Mouse (Mus musculus): Measurements from ENCODE around the gene Smim7. TPM values are rescaled to one million over a fixed set of nuclear protein-coding genes. Genes with fewer than 3 reads are reported as not detected.

The Smim7 gene
- polyA plus RNA-seq, 1 experiment from 2014 or later: 102 TPM

DNA sequence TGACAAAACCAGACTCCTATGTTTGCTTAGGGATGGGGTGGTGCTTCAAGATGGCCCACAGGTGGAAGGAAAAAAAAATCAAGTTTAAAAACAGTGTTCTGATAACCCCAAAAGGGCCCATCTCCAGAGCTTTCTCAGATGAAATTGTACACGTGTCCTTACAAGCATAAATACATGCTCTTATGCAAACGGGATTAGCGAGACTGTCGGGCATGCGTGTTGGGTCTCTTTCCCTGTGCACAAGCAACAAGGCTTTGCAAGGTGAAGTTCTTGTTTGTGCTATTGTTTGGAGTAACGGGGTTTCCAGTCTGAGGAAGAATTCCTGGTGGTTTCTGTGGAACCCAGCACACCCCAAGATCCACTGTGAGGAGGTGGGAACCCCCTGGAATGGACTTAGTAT, 2.6 kb upstream of the Smim7 start:
- Histone ChIP-seq H3K27me3 (no peaks in the 10 kb centered on the region), H3K4me2 (peak overlapping the region; percentile 70), H3K9me3 (replicated peaks) (no peaks in the 10 kb centered on the region), H3K4me3 (peak overlapping the region; percentile 62), H3K36me3 (peaks cover 9% of the 10 kb centered on the region), H3K27ac (0 out of 2 replicates have a peak overlapping the region, but pooled peaks have one; percentile 16), H3K9ac (peak overlapping the region; percentile 10; the same call in 1 of the 2 replicates), H3K4me1 (replicated peaks) (peaks cover 36% of the 10 kb centered on the region)
- 66% methylated on average over 6 of the region's 6 CpGs for WGBS
- no peak for ATAC-seq (replicated peaks; ENCODE audit: insufficient number of reproducible peaks, insufficient read depth, low FRiP score, low read depth)

DNA sequence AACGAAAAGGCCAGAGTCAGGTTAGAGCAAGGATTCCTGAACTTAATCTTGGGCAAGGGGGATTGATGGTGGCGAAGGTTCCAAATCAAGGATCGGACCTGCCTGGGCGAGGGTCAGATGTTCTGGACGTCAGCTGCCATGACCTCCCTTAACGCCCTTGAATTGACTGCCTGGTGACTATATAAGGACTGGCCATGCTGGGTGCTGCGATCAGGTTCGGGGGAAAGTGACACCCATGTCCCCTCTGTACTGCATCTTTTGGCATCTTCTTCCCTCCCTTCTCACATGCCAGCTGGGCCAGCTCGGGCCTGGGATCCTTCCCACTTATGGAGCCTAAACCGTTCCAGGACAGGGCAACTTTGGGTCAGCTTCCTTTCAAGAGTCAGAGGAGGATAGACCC, 1.6 kb upstream of the Smim7 start:
- Histone ChIP-seq H3K27ac (peak overlapping the region; percentile 97), H3K9ac (peak overlapping the region; percentile 72), H3K4me2 (peak overlapping the region; percentile 70), H3K27me3 (no peaks in the 10 kb centered on the region), H3K36me3 (peaks cover 19% of the 10 kb centered on the region), H3K4me3 (peak overlapping the region; percentile 62), H3K4me1 (replicated peaks) (peaks cover 27% of the 10 kb centered on the region), H3K9me3 (replicated peaks) (no peaks in the 10 kb centered on the region)
- no peak for ATAC-seq (replicated peaks; ENCODE audit: insufficient number of reproducible peaks, insufficient read depth, low FRiP score, low read depth)
- WGBS: 11% methylated on average over 10 of the region's 10 CpGs

DNA sequence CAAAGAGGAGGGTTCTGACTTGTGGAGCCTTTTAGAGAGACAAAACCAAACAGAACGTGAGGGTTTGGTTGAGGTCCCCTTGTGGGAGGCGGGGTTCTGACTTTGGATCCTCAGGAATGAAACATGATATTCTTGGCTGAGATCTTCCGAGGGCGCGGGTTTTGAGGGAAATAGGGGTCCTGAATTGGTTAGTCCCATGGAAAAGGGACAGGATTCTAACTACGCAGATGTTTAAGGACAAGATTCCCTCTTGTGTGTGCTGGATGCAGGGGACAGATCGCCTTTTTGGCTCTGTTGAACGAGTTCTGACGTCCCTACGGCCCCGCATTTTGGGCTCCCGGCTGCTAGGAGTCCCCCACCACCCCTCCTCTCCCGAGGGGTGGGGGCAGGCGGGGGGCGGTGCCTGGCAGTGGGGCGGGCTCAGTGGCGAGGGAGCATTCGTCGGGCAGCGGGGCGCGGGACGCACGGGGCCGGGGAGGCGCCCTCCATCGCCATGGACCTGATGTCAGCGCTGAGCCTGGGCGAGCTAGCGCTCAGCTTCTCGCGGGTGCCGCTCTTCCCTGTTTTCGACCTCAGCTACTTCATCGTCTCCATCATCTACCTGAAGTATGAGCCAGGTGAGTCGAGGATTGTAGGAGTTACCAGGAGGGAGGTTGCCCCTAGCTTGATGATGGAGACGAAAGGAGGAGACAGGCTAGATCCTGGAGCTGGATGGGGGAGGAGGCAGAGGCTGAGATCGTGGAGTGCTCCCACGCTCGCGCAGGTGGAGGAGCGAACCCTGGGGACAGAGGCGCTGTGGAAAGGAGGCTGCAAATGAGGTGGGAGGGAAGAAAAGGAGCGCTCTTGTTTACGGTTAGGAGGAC, 954 bp upstream of the Smim7 start, which contains the start of gene Tmem38a:
Gene Tmem38a, plus strand, starts transcription at position 445 of the 863 bp plus-strand sequence.
- peak within 1 kb of the TSS; percentile 72 for H3K9ac ChIP-seq
- H3K36me3 ChIP-seq: peaks cover 25% of the 10 kb centered on the region
- peak; percentile 51 for ATAC-seq (replicated peaks; ENCODE audit: insufficient number of reproducible peaks, insufficient read depth, low FRiP score, low read depth)
- peak within 1 kb of the TSS; percentile 70 for H3K4me2 ChIP-seq
- no peaks in the 10 kb centered on the region for H3K27me3 ChIP-seq
- WGBS: under 1% methylated on average over 43 of the region's 45 CpGs
- H3K4me1 ChIP-seq (replicated peaks): peaks cover 26% of the 10 kb centered on the region
- peak within 1 kb of the TSS; percentile 97 for H3K27ac ChIP-seq
- H3K9me3 ChIP-seq (replicated peaks): no peaks in the 10 kb centered on the region
- H3K4me3 ChIP-seq: peak within 1 kb of the TSS; percentile 62

DNA sequence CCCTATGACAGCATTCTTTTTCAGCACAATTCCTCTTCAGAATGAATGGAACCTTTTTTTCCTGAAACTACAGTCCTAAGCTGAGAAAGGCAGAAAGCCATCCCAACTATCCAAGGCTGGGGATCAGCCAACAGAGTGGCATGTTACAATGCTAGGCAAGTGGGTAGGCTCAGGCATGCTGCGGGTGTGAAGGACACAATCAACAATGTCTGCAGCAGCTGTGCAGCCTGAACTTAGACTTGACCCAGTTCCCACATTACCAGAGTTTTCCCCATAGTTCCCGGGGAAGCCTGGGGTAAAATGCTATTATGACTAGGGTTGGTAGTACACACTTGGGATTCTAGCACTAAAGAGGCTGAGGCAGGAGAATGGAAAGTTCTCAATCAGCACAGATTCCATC, 4.9 kb downstream of the Smim7 start:
- peaks cover 35% of the 10 kb centered on the region for H3K4me1 ChIP-seq (replicated peaks)
- peaks cover 56% of the 10 kb centered on the region for H3K36me3 ChIP-seq
- no peak overlapping the region for H3K4me3 ChIP-seq
- 89% methylated on average over 2 of the region's 2 CpGs for WGBS
- no peak for ATAC-seq (replicated peaks; ENCODE audit: insufficient number of reproducible peaks, insufficient read depth, low FRiP score, low read depth)
- H3K27ac ChIP-seq: no peak overlapping the region
- no peak overlapping the region for H3K4me2 ChIP-seq
- no peaks in the 10 kb centered on the region for H3K9me3 ChIP-seq (replicated peaks)
- H3K27me3 ChIP-seq: no peaks in the 10 kb centered on the region
- H3K9ac ChIP-seq: no peak overlapping the region

DNA sequence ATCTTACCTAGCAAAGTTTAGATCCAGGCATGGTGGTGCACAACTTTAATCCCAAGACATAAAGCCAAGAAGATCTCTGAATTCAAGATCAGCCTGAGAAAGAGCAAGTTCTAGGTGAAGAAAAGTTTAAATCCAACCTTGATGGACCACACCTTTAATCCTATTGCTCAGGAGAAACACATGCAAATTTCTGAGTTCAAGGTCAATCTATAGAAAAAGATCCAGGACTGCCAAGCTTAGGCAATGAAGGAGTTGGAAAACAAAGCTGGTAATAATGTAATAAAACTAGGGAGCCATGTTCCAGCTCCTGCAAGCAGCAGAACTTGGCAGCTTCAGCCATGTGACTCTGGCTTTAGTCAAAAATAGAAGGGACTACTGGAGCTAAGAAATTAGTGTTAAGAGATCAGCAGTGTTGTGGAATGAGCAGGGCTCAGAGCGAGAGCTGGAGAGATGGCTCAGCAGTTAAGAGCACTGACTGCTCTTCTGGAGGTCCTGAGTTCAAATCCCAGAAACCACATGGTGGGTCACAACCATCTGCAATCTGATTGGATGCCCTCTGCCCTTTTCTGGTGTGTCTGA, 9.7 kb downstream of the Smim7 start:
- 43% methylated on average over 1 of the region's 1 CpGs for WGBS
- Histone ChIP-seq H3K9me3 (replicated peaks) (no peaks in the 10 kb centered on the region), H3K4me1 (replicated peaks) (peaks cover 19% of the 10 kb centered on the region), H3K27ac (peak overlapping the region; percentile 70), H3K36me3 (peaks cover 39% of the 10 kb centered on the region), H3K27me3 (no peaks in the 10 kb centered on the region), H3K4me3 (no peak overlapping the region), H3K4me2 (no peak overlapping the region), H3K9ac (no peak overlapping the region)
- ATAC-seq (replicated peaks; ENCODE audit: insufficient number of reproducible peaks, insufficient read depth, low FRiP score, low read depth): 0 out of 2 replicates have a peak, but pooled peaks have one; percentile 31

DNA sequence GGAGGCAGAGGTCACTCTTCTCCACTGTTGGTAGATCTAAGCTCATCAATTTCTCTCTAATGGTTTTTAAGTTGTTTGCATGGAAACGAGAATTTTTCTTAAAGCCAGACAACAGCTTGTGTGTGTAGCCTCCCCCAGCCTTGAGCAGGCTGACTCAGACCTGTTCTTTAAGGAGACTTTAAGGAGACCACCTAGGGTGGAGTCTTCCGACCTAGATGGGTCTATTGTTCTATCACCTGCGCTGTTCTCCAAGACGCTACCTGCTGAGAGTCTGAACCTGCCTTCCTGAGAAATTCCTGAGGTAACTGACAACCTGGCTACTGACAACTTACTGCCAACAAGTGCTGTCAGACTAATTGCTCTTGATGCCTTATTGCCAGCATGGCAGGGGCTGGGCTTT, 15.1 kb downstream of the Smim7 start:
- WGBS: 61% methylated on average over 4 of the region's 4 CpGs
- ATAC-seq (replicated peaks; ENCODE audit: insufficient number of reproducible peaks, insufficient read depth, low FRiP score, low read depth): no peak
- Histone ChIP-seq H3K9ac (no peak overlapping the region), H3K36me3 (peaks cover 16% of the 10 kb centered on the region), H3K4me3 (no peak overlapping the region), H3K27me3 (no peaks in the 10 kb centered on the region), H3K9me3 (replicated peaks) (no peaks in the 10 kb centered on the region), H3K27ac (no peak overlapping the region), H3K4me2 (no peak overlapping the region), H3K4me1 (replicated peaks) (no peaks in the 10 kb centered on the region)

DNA sequence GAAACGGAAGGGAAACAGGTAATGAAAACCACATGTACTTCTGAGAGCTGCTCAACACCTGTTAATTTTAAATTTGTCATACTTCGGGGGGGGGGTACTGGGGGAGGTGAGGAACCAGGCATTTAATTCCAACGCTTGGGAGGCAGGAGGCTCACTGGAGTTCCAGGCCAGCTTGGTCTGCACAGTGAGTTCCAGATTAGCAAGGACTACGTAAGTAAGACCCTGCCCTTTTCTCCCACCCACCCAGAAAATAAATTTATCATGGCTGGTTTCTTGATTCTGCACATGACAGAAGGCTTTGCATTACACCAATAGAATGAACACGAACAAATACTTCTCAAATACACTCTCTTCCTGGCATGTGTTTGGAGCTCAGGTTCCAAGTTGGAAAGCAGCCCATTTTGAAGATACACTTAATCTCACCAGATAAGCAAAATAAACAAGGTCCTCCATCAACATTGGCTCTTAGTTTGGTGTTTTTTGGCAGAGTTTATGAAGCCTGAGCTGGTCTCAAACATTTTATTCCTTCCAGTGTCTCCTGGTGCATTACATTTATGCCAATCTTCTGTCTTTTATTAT, 21.5 kb downstream of the Smim7 start:
- Histone ChIP-seq H3K27ac (peak overlapping the region; percentile 98), H3K9ac (peak overlapping the region; percentile 87), H3K4me2 (peak overlapping the region; percentile 94), H3K36me3 (no peaks in the 10 kb centered on the region), H3K9me3 (replicated peaks) (no peaks in the 10 kb centered on the region), H3K4me3 (peak overlapping the region; percentile 89), H3K27me3 (no peaks in the 10 kb centered on the region), H3K4me1 (replicated peaks) (peaks cover 30% of the 10 kb centered on the region)
- WGBS: 4% methylated on average over 5 of the region's 5 CpGs
- ATAC-seq (replicated peaks; ENCODE audit: insufficient number of reproducible peaks, insufficient read depth, low FRiP score, low read depth): no peak

DNA sequence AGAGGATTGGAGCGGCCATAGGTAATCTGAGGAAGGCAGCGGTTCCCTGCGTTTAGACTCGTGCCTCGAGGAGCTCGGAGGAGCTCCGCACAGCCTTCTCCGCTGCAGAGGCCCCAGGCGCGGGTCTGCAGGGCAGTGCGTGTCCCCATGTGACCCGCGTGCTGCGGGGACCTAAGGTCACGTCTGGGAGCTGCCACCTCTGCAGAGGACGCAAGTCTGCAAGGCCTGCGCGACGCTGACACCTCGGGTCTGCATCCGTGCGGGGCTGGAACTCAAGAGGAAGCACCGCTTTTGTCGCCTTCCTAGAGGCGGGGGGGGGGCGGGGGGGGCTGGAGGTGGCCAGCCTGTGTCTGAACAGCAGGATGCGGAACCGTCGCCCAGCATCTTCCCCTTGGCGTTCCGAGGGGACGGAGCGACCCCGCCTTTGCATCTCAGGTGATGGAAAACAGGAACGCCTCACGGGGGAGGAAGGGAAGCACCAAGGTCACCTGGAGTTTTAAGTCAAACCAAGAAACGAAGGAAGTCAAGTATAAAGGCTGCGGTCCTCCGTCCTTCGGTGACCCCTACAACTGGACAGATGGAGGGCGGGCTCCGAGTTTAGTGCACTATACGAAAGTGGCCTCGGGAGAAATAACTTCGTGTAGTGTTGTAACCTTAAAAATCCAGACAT, 22.1 kb downstream of the Smim7 start:
- peak; percentile 55 for ATAC-seq (replicated peaks; ENCODE audit: insufficient number of reproducible peaks, insufficient read depth, low FRiP score, low read depth)
- H3K4me2 ChIP-seq: peak overlapping the region; percentile 94
- peaks cover 30% of the 10 kb centered on the region for H3K4me1 ChIP-seq (replicated peaks)
- no peaks in the 10 kb centered on the region for H3K9me3 ChIP-seq (replicated peaks)
- under 1% methylated on average over 45 of the region's 45 CpGs for WGBS
- H3K9ac ChIP-seq: peak overlapping the region; percentile 87
- H3K4me3 ChIP-seq: peak overlapping the region; percentile 89
- H3K27me3 ChIP-seq: no peaks in the 10 kb centered on the region
- H3K27ac ChIP-seq: peak overlapping the region; percentile 98
- H3K36me3 ChIP-seq: peaks cover 5% of the 10 kb centered on the region; the same call in 1 of the 2 replicates

DNA sequence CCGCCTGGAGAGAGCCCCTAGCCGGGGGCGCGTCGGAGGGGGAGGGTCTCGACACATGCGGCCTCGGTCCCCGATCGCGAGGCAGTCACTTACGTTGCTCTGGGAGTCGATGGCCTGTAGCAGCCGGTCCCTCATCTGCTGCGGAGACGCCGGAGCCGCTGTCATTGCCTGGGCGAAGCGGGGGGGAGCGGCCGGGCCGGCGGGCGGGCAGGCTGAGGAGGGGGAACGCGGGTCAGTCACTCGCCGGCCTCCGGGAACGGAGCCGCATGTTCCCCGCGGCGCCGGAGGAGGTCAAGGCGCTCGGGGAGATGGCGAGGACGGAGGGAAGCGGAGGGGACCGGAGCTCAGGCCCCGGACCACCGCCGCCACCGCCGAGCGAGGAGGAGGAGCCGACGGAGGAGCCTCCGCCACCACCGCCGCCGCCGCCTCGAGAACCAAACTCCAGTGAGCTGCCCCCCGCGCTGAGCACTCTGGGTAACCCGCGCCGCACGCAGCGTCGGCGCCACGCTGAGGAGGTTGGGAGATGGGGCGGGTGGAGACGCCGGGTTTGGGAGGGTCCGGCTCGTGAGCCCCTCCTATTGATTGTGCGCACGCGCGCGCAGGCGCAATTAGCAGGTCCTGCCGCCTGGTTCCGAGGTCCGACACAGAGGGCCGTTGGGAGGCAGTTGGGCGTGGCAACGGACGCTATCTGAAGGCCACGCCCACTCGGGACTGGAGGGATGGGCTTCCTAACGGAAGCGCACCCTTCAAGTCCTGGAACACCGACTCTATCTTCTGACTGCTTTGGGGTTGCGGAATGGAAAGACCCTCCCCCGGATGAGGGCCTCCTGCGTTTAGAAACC, 22.9 kb downstream of the Smim7 start, which contains the start of gene Med26:
Gene Med26, minus strand, starts transcription at position 469 of the 842 bp plus-strand sequence.
- under 1% methylated on average over 84 of the region's 92 CpGs for WGBS

DNA sequence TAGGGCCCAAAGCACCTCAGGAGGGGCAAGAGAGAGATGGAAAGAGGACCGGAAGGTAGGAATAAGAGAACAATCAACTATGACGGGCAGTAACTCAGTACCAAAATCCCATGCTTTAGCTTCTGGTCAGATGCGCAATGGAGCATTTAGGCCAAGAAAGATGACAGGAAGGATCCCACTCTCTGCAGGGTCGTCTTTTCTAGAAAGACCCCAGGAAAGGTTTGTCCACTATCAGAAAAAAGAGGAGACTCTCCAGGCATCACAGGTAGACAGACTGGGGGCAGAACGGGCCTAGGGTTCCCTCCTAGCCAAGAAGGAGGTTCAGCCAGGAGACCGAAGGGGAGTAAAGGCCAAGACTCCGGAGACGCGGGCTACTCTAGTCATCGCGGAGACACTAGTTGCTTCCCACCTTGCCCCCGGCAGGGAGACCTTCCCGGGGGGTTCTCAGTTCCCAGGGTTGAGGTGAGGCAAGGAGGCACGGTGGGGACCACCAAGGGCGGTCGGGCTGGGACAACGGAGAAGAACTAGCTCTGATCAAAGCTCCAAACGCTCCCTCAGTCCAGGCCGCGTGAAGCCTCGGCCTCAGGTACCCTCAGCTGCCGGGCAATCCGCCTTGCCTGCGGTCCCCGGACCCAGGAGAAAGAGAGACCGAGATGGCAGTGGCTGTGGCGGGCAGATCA, 23.6 kb downstream of the Smim7 start:
- peaks cover 33% of the 10 kb centered on the region for H3K4me1 ChIP-seq (replicated peaks)
- H3K9ac ChIP-seq: peak overlapping the region; percentile 99
- peaks cover 5% of the 10 kb centered on the region; the same call in 1 of the 2 replicates for H3K36me3 ChIP-seq
- H3K9me3 ChIP-seq (replicated peaks): no peaks in the 10 kb centered on the region
- 0 out of 2 replicates have a peak, but pooled peaks have one; percentile 0 for ATAC-seq (replicated peaks; ENCODE audit: insufficient number of reproducible peaks, insufficient read depth, low FRiP score, low read depth)
- WGBS: 2% methylated on average over 27 of the region's 27 CpGs
- peak overlapping the region; percentile 89 for H3K4me3 ChIP-seq
- peak overlapping the region; percentile 98 for H3K27ac ChIP-seq
- no peaks in the 10 kb centered on the region for H3K27me3 ChIP-seq
- peak overlapping the region; percentile 94 for H3K4me2 ChIP-seq

More for the DNA sequence above, 22.9 kb downstream of the Smim7 start, which contains the start of gene Med26:
- peaks cover 30% of the 10 kb centered on the region for H3K4me1 ChIP-seq (replicated peaks)
- H3K27ac ChIP-seq: peak within 1 kb of the TSS; percentile 98
- ATAC-seq (replicated peaks; ENCODE audit: insufficient number of reproducible peaks, insufficient read depth, low FRiP score, low read depth): peak; percentile 95
- peaks cover 5% of the 10 kb centered on the region; the same call in 1 of the 2 replicates for H3K36me3 ChIP-seq
- peak within 1 kb of the TSS; percentile 89 for H3K4me3 ChIP-seq
- no peaks in the 10 kb centered on the region for H3K9me3 ChIP-seq (replicated peaks)
- H3K9ac ChIP-seq: peak within 1 kb of the TSS; percentile 99
- H3K27me3 ChIP-seq: no peaks in the 10 kb centered on the region
- peak within 1 kb of the TSS; percentile 94 for H3K4me2 ChIP-seq

All from heart, embryonic 15.5 days (tissue).